Mouse (Mus musculus): Measurements from ENCODE around the gene 0610010F05Rik. TPM values are rescaled to one million over a fixed set of nuclear protein-coding genes. Genes with fewer than 3 reads are reported as not detected.

Gene 0610010F05Rik
- 20.0 TPM for polyA plus RNA-seq (2021)

GRCm38 (mm10) chr11:23632945-23633878 lies at the start of gene 0610010F05Rik:
Gene 0610010F05Rik (minus strand): TSS chr11:23633639.
- POLR2A ChIA-PET = interaction anchor here (0.9 to 1.1 kb wide), 2 partner anchors 12 to 28 kb away, joined by 3 to 4 read pairs; no protein-coding TSS in a partner anchor
- peak; percentile 100 for ATAC-seq
- CTCF ChIA-PET = interaction anchor here (1.2 kb wide), 1 partner anchor 11 kb away, joined by 3 read pairs; no protein-coding TSS in a partner anchor

GRCm38 (mm10) chr11:23682561-23682960 lies 49.1 kb upstream of the 0610010F05Rik start:
- POLR2A ChIA-PET = no interaction called here
- DNase-seq (ENCODE audit: low read depth, low spot score) = no peak
- no peak for TF ChIP-seq CTCF (IDR thresholded peaks at IDR 0.05)
- H3K27me3 ChIP-seq = no peaks in the 10 kb centered on the region
- in situ Hi-C loops (cut with MboI; ENCODE audit: low pct_unique_long_range_greater_than_20kb) = loop anchor here (5.0 to 10.0 kb wide), 2 partner anchors 172 to 275 kb away; no protein-coding TSS in a partner anchor
- CTCF ChIA-PET = no interaction called here
- ATAC-seq = no peak

More at GRCm38 (mm10) chr11:23632945-23633878, at the start of gene 0610010F05Rik:
- no peaks in the 10 kb centered on the region for H3K27me3 ChIP-seq
- peak; percentile 38 for DNase-seq (ENCODE audit: low read depth, low spot score)
- TF ChIP-seq CTCF (IDR thresholded peaks at IDR 0.05) = no peak
- in situ Hi-C loops (cut with MboI; ENCODE audit: low pct_unique_long_range_greater_than_20kb) = no loop called here

- POLR2A ChIA-PET = interaction anchor here (0.6 kb wide), 1 partner anchor 267 kb away, joined by 3 read pairs; no protein-coding TSS in a partner anchor
- no peaks in the 10 kb centered on the region for H3K27me3 ChIP-seq
- in situ Hi-C loops (cut with MboI; ENCODE audit: low pct_unique_long_range_greater_than_20kb) = loop anchor here (5.0 to 10.0 kb wide), 2 partner anchors 174 to 277 kb away; no protein-coding TSS in a partner anchor
- no peak for DNase-seq (ENCODE audit: low read depth, low spot score)
- no peak for ATAC-seq
- TF ChIP-seq CTCF (IDR thresholded peaks at IDR 0.05) = no peak
- CTCF ChIA-PET = interaction anchor here (2.7 kb wide), 1 partner anchor 274 kb away, joined by 14 read pairs; no protein-coding TSS in a partner anchor
Observed at GRCm38 (mm10) chr11:23680435-23680950, 47.1 kb upstream of the 0610010F05Rik start.

DNA sequence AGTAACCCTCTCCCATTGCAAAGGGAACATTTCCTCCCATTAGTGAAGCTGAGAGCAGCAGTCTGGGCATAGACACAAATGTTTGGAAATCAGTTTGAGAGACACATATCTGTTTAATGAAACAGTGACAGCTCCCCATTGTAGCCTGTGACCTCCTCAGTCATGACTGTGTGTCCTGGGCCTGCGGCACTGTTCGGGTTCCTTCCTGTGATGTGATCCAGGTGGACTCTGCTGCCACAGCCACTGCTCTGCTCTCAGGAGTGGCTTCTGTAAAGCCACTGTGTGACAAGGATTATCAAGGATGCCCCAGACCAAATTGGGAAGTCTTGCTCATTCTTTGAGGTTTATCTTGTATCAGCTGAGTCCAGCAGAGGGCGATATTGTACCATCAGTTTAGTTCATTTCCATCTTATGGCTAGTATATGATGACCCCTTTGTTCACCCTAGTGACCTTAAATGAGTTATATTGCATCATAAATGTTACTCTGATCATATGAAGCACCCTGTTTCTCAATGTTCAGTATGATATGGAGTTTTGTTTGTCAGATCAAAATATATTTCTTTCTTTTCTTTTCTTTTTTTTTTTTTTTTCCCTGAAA lies 45.7 kb upstream of the 0610010F05Rik start:
- peak; percentile 69 for TF ChIP-seq CTCF (IDR thresholded peaks at IDR 0.05)
- POLR2A ChIA-PET = no interaction called here
- in situ Hi-C loops (cut with MboI; ENCODE audit: low pct_unique_long_range_greater_than_20kb) = no loop called here
- CTCF ChIA-PET = interaction anchor here (0.9 to 2.7 kb wide), 7 partner anchors 9 to 275 kb away, joined by 3 to 14 read pairs (median 5); no protein-coding TSS in a partner anchor
- no peaks in the 10 kb centered on the region for H3K27me3 ChIP-seq
- no peak for ATAC-seq
- no peak for DNase-seq (ENCODE audit: low read depth, low spot score)

- CTCF ChIA-PET = no interaction called here
- POLR2A ChIA-PET = no interaction called here
- H3K27me3 ChIP-seq = no peaks in the 10 kb centered on the region
- TF ChIP-seq CTCF (IDR thresholded peaks at IDR 0.05) = no peak
- in situ Hi-C loops (cut with MboI; ENCODE audit: low pct_unique_long_range_greater_than_20kb) = no loop called here
- DNase-seq (ENCODE audit: low read depth, low spot score) = no peak
- ATAC-seq = no peak
Observed at GRCm38 (mm10) chr11:23676100-23676499, 42.7 kb upstream of the 0610010F05Rik start.

DNA sequence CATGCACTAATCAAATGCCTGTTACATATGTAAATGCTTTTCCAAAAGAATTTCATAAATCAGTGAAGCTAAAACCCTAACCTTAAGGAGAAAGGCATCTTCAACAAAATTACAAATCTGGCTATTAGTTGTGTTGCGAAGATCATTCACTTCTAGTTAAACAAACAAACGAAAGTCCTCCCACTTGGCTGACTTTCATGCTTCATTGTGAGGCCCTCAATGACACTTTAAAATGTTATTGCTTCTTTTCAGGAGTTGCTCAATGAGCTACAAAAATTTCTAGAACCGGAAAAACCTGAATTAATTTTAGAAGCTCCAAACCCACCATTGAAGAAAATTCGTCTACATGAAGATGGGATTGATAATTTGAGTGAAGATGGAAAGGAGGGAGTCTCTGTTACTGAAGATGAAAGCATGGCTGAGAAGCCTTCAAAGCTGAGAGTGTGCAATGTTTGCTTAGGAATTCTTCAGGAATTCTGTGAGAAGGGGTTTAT lies 38.9 kb upstream of the 0610010F05Rik start:
- DNase-seq (ENCODE audit: low read depth, low spot score) = no peak
- ChIA-PET POLR2A (interaction anchor here (0.6 kb wide), 1 partner anchor 68 kb away, joined by 3 read pairs; no protein-coding TSS in a partner anchor), CTCF (no interaction called here)
- no peaks in the 10 kb centered on the region for H3K27me3 ChIP-seq
- ATAC-seq = no peak
- TF ChIP-seq CTCF (IDR thresholded peaks at IDR 0.05) = no peak
- in situ Hi-C loops (cut with MboI; ENCODE audit: low pct_unique_long_range_greater_than_20kb) = no loop called here

- no peak for TF ChIP-seq CTCF (IDR thresholded peaks at IDR 0.05)
- no peaks in the 10 kb centered on the region for H3K27me3 ChIP-seq
- CTCF ChIA-PET = interaction anchor here (1.6 kb wide), 1 partner anchor 11 kb away, joined by 6 read pairs; no protein-coding TSS in a partner anchor
- ATAC-seq (no peak), DNase-seq (ENCODE audit: low read depth, low spot score) (no peak)
- in situ Hi-C loops (cut with MboI; ENCODE audit: low pct_unique_long_range_greater_than_20kb) = no loop called here
- POLR2A ChIA-PET = no interaction called here
Observed at GRCm38 (mm10) chr11:23667128-23667527, 33.7 kb upstream of the 0610010F05Rik start.

DNA sequence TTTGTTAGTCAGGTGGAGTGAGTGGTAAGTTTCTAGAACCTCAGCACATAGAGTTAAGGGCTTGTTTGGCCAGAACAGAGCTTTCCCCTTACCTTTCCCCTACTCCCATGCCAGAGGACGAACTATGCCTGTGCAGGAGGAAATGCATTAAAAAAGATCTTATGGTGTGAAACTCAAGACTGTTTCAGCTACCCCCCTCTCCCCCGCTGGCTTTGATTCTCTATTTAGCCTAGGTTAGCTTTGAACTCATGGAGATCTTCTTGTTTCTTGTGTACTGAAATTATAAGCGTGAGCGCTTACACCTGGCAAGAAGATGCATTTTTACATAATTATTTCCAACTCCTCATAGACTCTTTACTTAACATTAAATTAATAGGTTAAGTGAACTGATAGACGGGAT lies 33.1 kb upstream of the 0610010F05Rik start:
- DNase-seq (ENCODE audit: low read depth, low spot score) = no peak
- POLR2A ChIA-PET = no interaction called here
- in situ Hi-C loops (cut with MboI; ENCODE audit: low pct_unique_long_range_greater_than_20kb) = no loop called here
- H3K27me3 ChIP-seq = no peaks in the 10 kb centered on the region
- CTCF ChIA-PET = interaction anchor here (1.6 kb wide), 1 partner anchor 12 kb away, joined by 6 read pairs; no protein-coding TSS in a partner anchor
- no peak for ATAC-seq
- TF ChIP-seq CTCF (IDR thresholded peaks at IDR 0.05) = no peak

GRCm38 (mm10) chr11:23665798-23666501 lies 32.5 kb upstream of the 0610010F05Rik start, which contains the start of gene Pex13:
Gene Pex13 (minus strand): TSS chr11:23665959.
- no peaks in the 10 kb centered on the region for H3K27me3 ChIP-seq
- peak; percentile 49 for DNase-seq (ENCODE audit: low read depth, low spot score)
- peak; percentile 94 for ATAC-seq
- POLR2A ChIA-PET = interaction anchor here (0.8 to 1.1 kb wide), 3 partner anchors 9 to 104 kb away, joined by 3 read pairs; no protein-coding TSS in a partner anchor
- in situ Hi-C loops (cut with MboI; ENCODE audit: low pct_unique_long_range_greater_than_20kb) = no loop called here
- no peak for TF ChIP-seq CTCF (IDR thresholded peaks at IDR 0.05)
- CTCF ChIA-PET = interaction anchor here (1.6 kb wide), 1 partner anchor 13 kb away, joined by 6 read pairs; no protein-coding TSS in a partner anchor
